Mouse (Mus musculus) heart, postnatal 0 days (tissue): Measurements from ENCODE around the gene Dlg2. TPM values are rescaled to one million over a fixed set of nuclear protein-coding genes. Genes with fewer than 3 reads are reported as not detected.

Experiments
- ATAC-seq: fragments of 200-750 bp; cut with Nextera tagmentation; 2 replicates; pipeline ENCODE4 v1.8.0; 2017; ENCODE audit warnings: low read depth, moderate number of reproducible peaks, moderate library complexity; ENCODE audit not compliant: insufficient read depth
- DNase-seq: peaks from one replicate; pipeline ENCODE4 v3.0.0-alpha.2; 2016; ENCODE audit warnings: low spot score
- H3K27ac ChIP-seq: fragments of 300-500 bp; sonication (generic); 2 replicates; pipeline ENCODE4 v1.5.1; 2014; ENCODE audit warnings: low read depth, mild to moderate bottlenecking
- H3K27me3 ChIP-seq: fragments of 300-500 bp; sonication (generic); 2 replicates; pipeline ENCODE4 v1.6.1; 2014; ENCODE audit warnings: low read length, mixed read lengths; ENCODE audit not compliant: control insufficient read depth, insufficient read depth
- H3K36me3 ChIP-seq: fragments of 300-500 bp; sonication (generic); replicated peaks from 2 replicates; pipeline ENCODE4 v1.6.1; 2014; ENCODE audit warnings: low read length, mixed read lengths; ENCODE audit not compliant: control insufficient read depth, insufficient read depth
- H3K4me1 ChIP-seq: fragments of 300-500 bp; sonication (generic); 2 replicates; pipeline ENCODE4 v1.6.1; 2014; ENCODE audit warnings: antibody characterized with exemption; ENCODE audit not compliant: control insufficient read depth, insufficient read depth
- H3K4me2 ChIP-seq: fragments of 300-500 bp; sonication (generic); 2 replicates; pipeline ENCODE4 v1.6.1; 2014; ENCODE audit warnings: low read depth, mild to moderate bottlenecking, low read length, moderate library complexity
- H3K4me3 ChIP-seq: fragments of 300-500 bp; sonication (generic); 2 replicates; pipeline ENCODE4 v1.5.1; 2014; ENCODE audit warnings: low read depth, low read length
- H3K9ac ChIP-seq: fragments of 300-500 bp; sonication (generic); replicated peaks from 2 replicates; pipeline ENCODE4 v1.6.1; 2014; ENCODE audit warnings: low read depth, low read length, mixed read lengths
- H3K9me3 ChIP-seq: fragments of 300-500 bp; sonication (generic); replicated peaks from 2 replicates; pipeline ENCODE4 v1.6.1; 2016; ENCODE audit warnings: low read length; ENCODE audit not compliant: control insufficient read depth
- CTCF ChIP-seq: IDR thresholded peaks from 2 replicates; pipeline ENCODE4 v1.5.1; 2016; ENCODE audit warnings: antibody characterized with exemption, control low read depth, low read depth
- EP300 ChIP-seq: IDR thresholded peaks from 2 replicates; pipeline ENCODE4 v1.6.1; 2016; ENCODE audit warnings: antibody characterized with exemption, low read depth
- WGBS: fragments of 180-500 bp; shearing (Covaris S2); extraction: QIAGEN DNeasy Blood & Tissue Kit; methylation state at CpG from one replicate; pipeline ENCODE4 v1.1.7; 2014; 5-methylcytosine and 5-hydroxymethylcytosine counted together
- polyA plus RNA-seq: library from polyadenylated mRNA; unstranded; fragments of >200 nt; fragmentation: Nextera tagmentation; extraction: Ambion mirVana; gene quantifications from 2 replicates; pipeline ENCODE4 v1.2.1, GENCODE M21; 2015
- total RNA-seq: library from RNA; depleted of rRNA; stranded (reverse); fragments of >200 nt; gene quantifications from 2 replicates; pipeline ENCODE4 v1.2.3, GENCODE M21; 2014; ENCODE audit warnings: low replicate concordance

Dlg2 gene
- total and polyA plus RNA-seq, 2 experiments from 2014 or later, result 1.3 to 2.3 TPM

GRCm38 (mm10) chr7:91715776-91716175 is 1239.3 kb downstream of the Dlg2 start:
- WGBS, result 25% methylated on average over 1 of the region's 1 CpGs
- no peak for TF ChIP-seq CTCF
- no peak for TF ChIP-seq EP300

GRCm38 (mm10) chr7:91716696-91717095 is 1240.2 kb downstream of the Dlg2 start:
- DNase-seq (no peak), ATAC-seq (no peak)
- H3K4me2 ChIP-seq, result no peak overlapping the region
- H3K27me3 ChIP-seq, result no peaks in the 10 kb centered on the region
- TF ChIP-seq CTCF (no peak), EP300 (no peak)
- H3K9ac ChIP-seq, result no peak overlapping the region
- no peak overlapping the region for H3K4me3 ChIP-seq
- no peaks in the 10 kb centered on the region for H3K36me3 ChIP-seq
- WGBS, result 67% methylated on average over 6 of the region's 6 CpGs
- no peaks in the 10 kb centered on the region for H3K4me1 ChIP-seq
- no peaks in the 10 kb centered on the region for H3K9me3 ChIP-seq
- H3K27ac ChIP-seq, result no peak overlapping the region

More at GRCm38 (mm10) chr7:91715776-91716175, 1239.3 kb downstream of the Dlg2 start:
- Histone ChIP-seq H3K9me3 (no peaks in the 10 kb centered on the region), H3K4me1 (no peaks in the 10 kb centered on the region), H3K27me3 (no peaks in the 10 kb centered on the region), H3K4me2 (no peak overlapping the region), H3K27ac (no peak overlapping the region), H3K36me3 (no peaks in the 10 kb centered on the region), H3K4me3 (no peak overlapping the region), H3K9ac (no peak overlapping the region)
- no peak for DNase-seq
- ATAC-seq, result no peak

- H3K9me3 ChIP-seq, result no peaks in the 10 kb centered on the region
- H3K9ac ChIP-seq, result no peak overlapping the region
- H3K4me1 ChIP-seq, result no peaks in the 10 kb centered on the region
- DNase-seq, result no peak
- no peaks in the 10 kb centered on the region for H3K36me3 ChIP-seq
- no peaks in the 10 kb centered on the region for H3K27me3 ChIP-seq
- H3K4me2 ChIP-seq, result no peak overlapping the region
- no peak overlapping the region for H3K27ac ChIP-seq
- TF ChIP-seq CTCF (no peak), EP300 (no peak)
- no peak overlapping the region for H3K4me3 ChIP-seq
- no peak for ATAC-seq
Measured at GRCm38 (mm10) chr7:91720318-91720717, 1243.8 kb downstream of the Dlg2 start.

- no peak for DNase-seq
- WGBS, result 63% methylated on average over 5 of the region's 5 CpGs
Measured at GRCm38 (mm10) chr7:91724397-91724796, 1247.9 kb downstream of the Dlg2 start.

GRCm38 (mm10) chr7:91740748-91741147 is 1264.3 kb downstream of the Dlg2 start:
- H3K36me3 ChIP-seq, result no peaks in the 10 kb centered on the region
- no peaks in the 10 kb centered on the region for H3K4me1 ChIP-seq
- TF ChIP-seq EP300, result no peak
- no peak for TF ChIP-seq CTCF
- WGBS, result 81% methylated on average over 3 of the region's 3 CpGs
- ATAC-seq, result no peak
- DNase-seq, result no peak
- no peak overlapping the region for H3K9ac ChIP-seq
- no peak overlapping the region for H3K27ac ChIP-seq
- no peak overlapping the region for H3K4me3 ChIP-seq
- no peaks in the 10 kb centered on the region for H3K9me3 ChIP-seq
- no peak overlapping the region for H3K4me2 ChIP-seq
- H3K27me3 ChIP-seq, result no peaks in the 10 kb centered on the region

More at GRCm38 (mm10) chr7:91724397-91724796, 1247.9 kb downstream of the Dlg2 start:
- Histone ChIP-seq H3K9ac (no peak overlapping the region), H3K4me2 (no peak overlapping the region), H3K4me1 (no peaks in the 10 kb centered on the region), H3K27me3 (no peaks in the 10 kb centered on the region), H3K4me3 (no peak overlapping the region), H3K27ac (no peak overlapping the region), H3K36me3 (no peaks in the 10 kb centered on the region), H3K9me3 (no peaks in the 10 kb centered on the region)
- TF ChIP-seq EP300, result no peak
- TF ChIP-seq CTCF, result no peak
- no peak for ATAC-seq

GRCm38 (mm10) chr7:91753151-91753861 is 1276.8 kb downstream of the Dlg2 start:
- Histone ChIP-seq H3K9me3 (no peaks in the 10 kb centered on the region), H3K36me3 (no peaks in the 10 kb centered on the region), H3K27ac (no peak overlapping the region), H3K9ac (no peak overlapping the region), H3K4me3 (no peak overlapping the region), H3K27me3 (no peaks in the 10 kb centered on the region), H3K4me2 (no peak overlapping the region), H3K4me1 (no peaks in the 10 kb centered on the region)
- no peak for DNase-seq
- ATAC-seq, result no peak
- TF ChIP-seq CTCF (no peak), EP300 (no peak)
